Mouse (Mus musculus) megakaryocyte, embryonic 14.5 days (primary cell): ENCODE results near the gene Atp5l.

Source experiments
- FLI1 ChIP-seq: IDR thresholded peaks from 2 replicates; pipeline ENCODE4 v1.6.1; 2012; ENCODE audit warnings: low read length, inconsistent platforms, mixed read lengths
- GATA1 ChIP-seq: IDR thresholded peaks from 3 replicates; pipeline ENCODE4 v1.6.1; 2012; ENCODE audit warnings: mixed read lengths, low read length, inconsistent platforms, borderline replicate concordance

GRCm38 (mm10) chr9:44888114-44888624, 32.4 kb downstream of the Atp5l start:
- TF ChIP-seq GATA1 = no peak
- TF ChIP-seq FLI1 = no peak
